Mouse (Mus musculus) heart, embryonic 15.5 days (tissue): ENCODE results near the gene C1galt1c1. TPM values are rescaled to one million over a fixed set of nuclear protein-coding genes. Genes with fewer than 3 reads are reported as not detected.
A peak's percentile ranks its signal among the peaks of the same experiment; 100 is the strongest.

Experiments used
- ATAC-seq: fragments of 200-750 bp; cut with Nextera tagmentation; replicated peaks from 2 replicates; pipeline ENCODE4 v1.8.0; 2017; ENCODE audit warnings: low read depth, moderate TSS enrichment; ENCODE audit not compliant: insufficient number of reproducible peaks, insufficient read depth, low FRiP score
- H3K27ac ChIP-seq: fragments of 300-500 bp; sonication (generic); 2 replicates; pipeline ENCODE4 v1.5.1; 2015; ENCODE audit warnings: mild to moderate bottlenecking, inconsistent platforms
- H3K27me3 ChIP-seq: fragments of 300-500 bp; sonication (generic); 2 replicates; pipeline ENCODE4 v1.6.1; 2015; ENCODE audit warnings: inconsistent platforms
- H3K36me3 ChIP-seq: fragments of 300-500 bp; sonication (generic); 2 replicates; pipeline ENCODE4 v1.6.1; 2015; ENCODE audit warnings: mild to moderate bottlenecking, inconsistent platforms
- H3K4me1 ChIP-seq: fragments of 300-500 bp; sonication (generic); replicated peaks from 2 replicates; pipeline ENCODE4 v1.6.1; 2015; ENCODE audit warnings: inconsistent platforms
- H3K4me2 ChIP-seq: fragments of 300-500 bp; sonication (generic); 2 replicates; pipeline ENCODE4 v1.6.1; 2015; ENCODE audit warnings: inconsistent platforms, mild to moderate bottlenecking, moderate library complexity
- H3K4me3 ChIP-seq: fragments of 300-500 bp; sonication (generic); 2 replicates; pipeline ENCODE4 v1.5.1; 2015; ENCODE audit warnings: mild to moderate bottlenecking, inconsistent platforms
- H3K9ac ChIP-seq: fragments of 300-500 bp; sonication (generic); 2 replicates; pipeline ENCODE4 v1.6.1; 2015; ENCODE audit warnings: mild to moderate bottlenecking, inconsistent platforms
- H3K9me3 ChIP-seq: fragments of 300-500 bp; sonication (generic); replicated peaks from 2 replicates; pipeline ENCODE4 v1.6.1; 2016; ENCODE audit warnings: inconsistent platforms
- WGBS: fragments of 180-500 bp; shearing (Covaris S2); methylation state at CpG from one replicate; pipeline ENCODE4 v1.1.7; 2015; ENCODE audit warnings: mixed read lengths; 5-methylcytosine and 5-hydroxymethylcytosine counted together
- polyA plus RNA-seq: library from polyadenylated mRNA; unstranded; fragments of >200 nt; fragmentation: Nextera tagmentation; extraction: Ambion mirVana; gene quantifications from 2 replicates; pipeline ENCODE4 v1.2.1, GENCODE M21; 2015

C1galt1c1 gene
- polyA plus RNA-seq: 21.6 and 26.2 TPM in 2 replicates

DNA sequence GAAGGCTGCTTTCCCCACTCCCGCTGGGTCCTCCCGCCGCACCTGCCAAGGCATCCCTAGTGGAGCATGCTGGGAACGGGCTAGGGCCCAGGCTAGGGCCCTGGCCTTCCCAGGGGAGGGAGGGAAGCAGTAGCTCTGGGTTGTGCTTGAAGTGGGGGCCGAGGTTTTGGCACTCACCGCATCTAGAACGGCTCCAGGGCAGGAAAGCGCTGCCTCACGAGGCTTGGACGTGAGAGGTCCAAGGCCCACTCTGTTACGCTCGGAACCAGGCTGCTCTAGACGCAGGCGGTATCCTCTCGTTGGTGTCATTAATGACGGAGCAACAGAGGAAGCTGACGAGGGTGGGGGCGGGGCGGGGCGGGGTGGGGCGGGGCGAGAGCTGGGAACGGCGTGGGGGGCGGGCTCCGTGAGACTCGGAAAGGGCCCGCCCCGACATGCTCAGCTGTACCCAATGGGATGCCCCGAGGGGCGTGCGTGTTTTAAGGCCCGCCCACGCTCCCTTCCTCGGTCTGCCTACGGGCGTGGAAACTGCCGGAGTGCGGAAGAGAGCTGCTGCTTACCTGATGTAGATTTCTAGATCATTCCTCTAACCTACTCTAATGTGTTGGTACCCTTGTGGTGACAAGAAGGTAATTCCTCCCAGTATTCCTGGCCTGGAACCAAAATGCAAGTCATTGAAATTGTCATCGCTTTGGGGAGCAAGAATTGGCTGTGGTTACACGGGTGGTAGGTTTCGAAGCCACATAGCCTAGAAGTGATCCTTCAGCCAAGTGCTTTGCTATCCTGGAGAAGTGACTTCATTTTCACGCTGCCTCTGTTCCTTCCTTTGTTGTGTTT is at the start of gene C1galt1c1:
Gene C1galt1c1, minus strand, starts transcription at position 287 of the 837 bp plus-strand sequence.
- peak within 1 kb of the TSS; percentile 60 for H3K4me2 ChIP-seq
- no peaks in the 10 kb centered on the region for H3K27me3 ChIP-seq
- H3K9me3 ChIP-seq: no peaks in the 10 kb centered on the region
- WGBS: 15% methylated on average over 43 of the region's 43 CpGs
- ATAC-seq: peak; percentile 99
- H3K4me1 ChIP-seq: peaks cover 3% of the 10 kb centered on the region; the same call in 1 of the 2 replicates
- peak within 1 kb of the TSS; percentile 57 for H3K9ac ChIP-seq
- no peaks in the 10 kb centered on the region for H3K36me3 ChIP-seq
- peak within 1 kb of the TSS; percentile 62 for H3K4me3 ChIP-seq
- peak within 1 kb of the TSS; percentile 93 for H3K27ac ChIP-seq

DNA sequence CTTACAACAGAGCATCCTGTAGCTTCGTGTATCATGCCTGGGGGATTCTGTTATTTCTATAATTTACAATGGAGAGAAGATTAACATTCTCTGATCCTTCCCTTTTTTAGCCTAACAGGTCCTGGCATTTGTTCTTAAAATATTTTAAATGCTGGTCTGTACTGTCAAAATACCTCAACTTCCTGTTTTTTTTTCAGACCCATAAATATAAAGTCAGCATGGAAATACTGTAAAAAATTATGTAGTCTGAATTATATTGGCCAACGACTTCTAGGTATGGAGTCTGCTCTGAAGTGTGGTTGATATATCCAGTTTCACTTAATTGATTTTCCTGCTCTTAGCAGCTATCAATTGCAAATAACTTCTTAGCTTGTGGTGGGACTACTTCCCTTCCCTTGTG is 47.1 kb upstream of the C1galt1c1 start:
- Histone ChIP-seq H3K36me3 (no peaks in the 10 kb centered on the region), H3K4me3 (no peak overlapping the region), H3K4me1 (no peaks in the 10 kb centered on the region), H3K27me3 (no peaks in the 10 kb centered on the region), H3K9me3 (no peaks in the 10 kb centered on the region), H3K27ac (no peak overlapping the region), H3K4me2 (no peak overlapping the region), H3K9ac (no peak overlapping the region)
- WGBS: 37% methylated on average over 2 of the region's 2 CpGs
- no peak for ATAC-seq

DNA sequence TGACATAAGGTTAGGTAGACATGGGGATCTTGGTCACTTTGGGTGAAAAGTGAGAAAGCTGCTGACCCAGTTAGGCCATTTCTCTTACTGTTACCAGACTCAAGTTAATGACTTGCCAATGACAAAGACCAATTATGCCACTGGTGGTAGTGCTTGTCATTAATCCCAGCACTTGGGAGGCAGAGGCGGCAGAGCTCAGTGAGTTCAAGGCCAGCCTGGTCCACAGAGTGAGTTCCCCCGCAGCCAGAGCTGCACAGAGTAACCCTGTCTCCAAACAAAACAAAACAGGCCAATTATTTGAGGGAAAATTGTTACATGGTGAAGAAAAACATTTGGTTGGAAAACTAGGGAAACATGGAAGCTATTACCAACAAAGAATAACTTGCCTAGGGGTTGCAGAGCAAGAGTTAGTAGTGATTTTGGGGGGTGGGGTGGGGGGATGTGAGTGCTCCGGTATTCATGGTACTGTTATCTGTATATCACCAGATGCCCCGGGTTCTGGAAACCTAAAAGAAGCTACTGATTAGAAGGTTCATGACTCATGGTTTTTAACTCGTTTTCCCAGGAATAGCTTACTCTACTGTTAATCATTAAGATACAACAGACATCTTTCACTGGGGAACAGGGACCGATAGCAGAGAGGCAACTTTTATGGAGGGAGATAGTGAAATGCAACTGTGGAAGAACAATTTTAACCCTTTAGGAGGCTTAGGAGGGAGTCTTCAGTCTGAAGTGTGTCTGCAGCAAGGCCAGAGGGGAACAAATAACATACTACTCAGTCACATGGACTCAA is 34.4 kb upstream of the C1galt1c1 start:
- 44% methylated on average over 6 of the region's 6 CpGs for WGBS
- H3K9ac ChIP-seq: no peak overlapping the region
- H3K36me3 ChIP-seq: no peaks in the 10 kb centered on the region
- H3K27me3 ChIP-seq: no peaks in the 10 kb centered on the region
- H3K9me3 ChIP-seq: no peaks in the 10 kb centered on the region
- H3K4me3 ChIP-seq: no peak overlapping the region
- H3K27ac ChIP-seq: no peak overlapping the region
- no peaks in the 10 kb centered on the region for H3K4me1 ChIP-seq
- H3K4me2 ChIP-seq: no peak overlapping the region
- no peak for ATAC-seq

DNA sequence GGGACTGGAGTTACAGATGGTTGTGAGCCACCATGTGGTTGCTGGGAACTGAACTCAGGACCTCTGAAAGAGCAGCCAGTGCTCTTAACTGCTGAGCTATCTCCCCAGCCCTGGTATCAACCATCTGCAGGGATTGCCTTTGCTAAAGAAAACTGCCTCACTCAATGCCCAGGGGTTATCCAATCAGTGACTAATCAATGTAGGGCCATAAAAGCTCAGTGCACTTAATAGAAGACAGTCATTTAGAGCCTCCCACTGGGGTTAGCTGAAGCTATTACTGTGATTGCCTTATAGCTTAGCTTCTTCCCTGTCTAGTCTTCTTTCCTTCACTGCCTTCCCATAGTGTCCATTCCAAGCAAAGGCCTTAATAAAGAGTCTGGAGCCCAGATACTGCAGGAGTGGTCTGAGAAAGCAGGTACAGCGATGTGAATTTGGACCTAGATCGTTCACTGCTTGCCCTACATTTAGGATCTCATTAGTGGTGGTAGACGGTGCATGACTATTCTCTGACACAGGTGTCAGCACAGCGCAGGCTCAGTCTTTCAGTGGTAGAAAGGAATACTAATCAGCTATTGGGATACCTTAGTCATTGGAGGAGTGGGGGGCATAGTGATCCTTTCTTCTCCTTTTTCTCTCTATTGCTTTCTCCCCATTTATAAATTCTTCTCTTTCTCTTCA is 21.5 kb upstream of the C1galt1c1 start:
- Histone ChIP-seq H3K4me3 (no peak overlapping the region), H3K4me1 (no peaks in the 10 kb centered on the region), H3K36me3 (no peaks in the 10 kb centered on the region), H3K4me2 (no peak overlapping the region), H3K27ac (no peak overlapping the region), H3K9ac (no peak overlapping the region), H3K27me3 (no peaks in the 10 kb centered on the region), H3K9me3 (no peaks in the 10 kb centered on the region)
- ATAC-seq: no peak
- 72% methylated on average over 4 of the region's 4 CpGs for WGBS

DNA sequence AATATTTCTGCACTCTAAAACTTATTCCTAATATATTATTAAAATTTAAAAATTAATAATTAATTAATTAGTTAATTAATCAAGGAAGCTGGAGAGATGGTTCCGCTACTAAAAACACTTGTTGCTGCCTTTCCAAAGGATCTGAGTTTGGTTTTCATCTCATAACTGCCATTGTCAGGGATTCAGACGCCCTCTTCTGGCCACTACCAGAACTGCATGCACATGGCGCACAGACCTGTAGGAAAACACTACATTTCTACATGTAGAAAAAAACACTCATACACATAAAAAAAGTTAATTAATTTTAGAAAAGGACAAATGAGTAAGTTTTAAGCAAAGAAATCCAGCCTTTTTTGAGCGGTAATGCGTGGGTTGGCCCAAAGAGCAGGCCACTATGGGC is 19.8 kb upstream of the C1galt1c1 start:
- WGBS: 80% methylated on average over 5 of the region's 5 CpGs
- ATAC-seq: no peak
- Histone ChIP-seq H3K4me1 (no peaks in the 10 kb centered on the region), H3K4me3 (no peak overlapping the region), H3K9me3 (no peaks in the 10 kb centered on the region), H3K27ac (no peak overlapping the region), H3K4me2 (no peak overlapping the region), H3K27me3 (no peaks in the 10 kb centered on the region), H3K9ac (no peak overlapping the region), H3K36me3 (no peaks in the 10 kb centered on the region)

DNA sequence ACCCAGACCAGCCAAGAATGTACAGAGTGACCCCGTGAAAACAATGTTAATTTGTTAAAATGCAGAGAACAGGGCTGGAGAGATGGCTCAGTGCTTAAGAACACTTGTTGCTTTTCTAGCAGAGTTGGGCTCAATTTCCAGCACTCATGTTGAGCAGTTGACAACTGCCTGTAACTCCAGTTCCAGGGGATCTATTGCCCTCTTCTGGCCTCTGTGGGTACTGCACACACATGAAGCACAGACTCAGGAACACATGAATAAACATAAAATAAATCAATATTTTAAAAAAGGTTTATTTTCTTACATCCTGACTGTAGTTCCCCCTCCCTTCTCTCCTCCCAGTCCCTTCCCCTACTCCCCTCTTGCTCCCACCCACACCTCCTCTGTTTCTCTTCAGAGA is 18.3 kb upstream of the C1galt1c1 start:
- Histone ChIP-seq H3K4me2 (no peak overlapping the region), H3K4me3 (no peak overlapping the region), H3K9ac (no peak overlapping the region), H3K27ac (no peak overlapping the region), H3K9me3 (no peaks in the 10 kb centered on the region), H3K27me3 (no peaks in the 10 kb centered on the region), H3K36me3 (no peaks in the 10 kb centered on the region), H3K4me1 (no peaks in the 10 kb centered on the region)
- 65% methylated on average over 1 of the region's 1 CpGs for WGBS
- no peak for ATAC-seq

DNA sequence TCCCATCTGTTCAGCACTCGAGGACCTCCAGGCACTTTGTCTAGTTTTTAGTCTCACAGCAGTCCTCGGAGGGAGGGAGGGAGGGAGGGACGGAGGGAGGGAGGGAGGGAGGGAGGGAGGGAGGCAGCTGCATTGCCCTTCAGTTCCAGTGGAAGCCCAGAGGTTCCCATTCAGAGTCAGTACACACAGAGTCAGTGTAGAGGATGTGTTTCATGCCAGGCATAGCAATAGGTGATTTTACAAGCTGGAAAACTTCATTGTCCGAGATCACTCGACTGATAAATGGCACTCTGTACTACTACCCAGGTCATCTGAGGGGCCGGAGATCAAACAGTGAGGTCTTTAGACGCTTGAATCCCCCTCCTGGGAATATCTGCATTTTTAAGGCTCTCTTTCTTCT is 16.3 kb upstream of the C1galt1c1 start:
- Histone ChIP-seq H3K27me3 (no peaks in the 10 kb centered on the region), H3K4me2 (no peak overlapping the region), H3K27ac (no peak overlapping the region), H3K36me3 (no peaks in the 10 kb centered on the region), H3K9ac (no peak overlapping the region), H3K9me3 (no peaks in the 10 kb centered on the region), H3K4me1 (no peaks in the 10 kb centered on the region), H3K4me3 (no peak overlapping the region)
- ATAC-seq: no peak
- WGBS: 44% methylated on average over 5 of the region's 7 CpGs

DNA sequence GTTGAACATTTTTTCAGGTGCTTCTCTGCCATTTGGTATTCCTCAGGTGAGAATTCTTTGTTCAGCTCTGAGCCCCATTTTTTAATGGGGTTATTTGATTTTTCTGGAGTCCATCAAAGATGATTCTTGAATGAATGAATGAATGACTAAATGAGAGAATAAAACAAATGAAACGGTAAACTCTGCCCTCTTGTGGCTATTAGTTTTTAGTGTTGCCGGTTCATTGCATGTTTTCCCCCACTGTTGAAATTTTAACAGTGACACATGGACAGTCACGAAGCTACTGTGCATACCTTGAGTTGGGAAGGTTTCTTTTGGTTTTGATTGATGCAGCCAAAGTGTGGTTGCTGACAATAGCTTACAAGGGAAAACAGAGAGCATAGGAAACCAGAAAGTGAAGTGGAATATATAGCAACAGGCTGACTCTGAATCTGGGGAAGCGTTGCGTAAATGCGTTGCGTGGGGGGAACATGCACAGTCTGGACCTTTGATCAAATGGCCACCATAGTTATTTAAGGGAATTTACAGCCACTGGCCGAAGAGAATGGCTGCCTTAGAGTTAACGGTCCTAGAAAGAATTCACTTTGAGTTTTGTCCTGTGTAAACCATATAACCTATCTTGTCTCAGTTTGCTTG is 15.6 kb upstream of the C1galt1c1 start:
- Histone ChIP-seq H3K36me3 (no peaks in the 10 kb centered on the region), H3K4me1 (no peaks in the 10 kb centered on the region), H3K4me3 (no peak overlapping the region), H3K4me2 (no peak overlapping the region), H3K27ac (no peak overlapping the region), H3K9ac (no peak overlapping the region), H3K9me3 (no peaks in the 10 kb centered on the region), H3K27me3 (no peaks in the 10 kb centered on the region)
- 63% methylated on average over 9 of the region's 9 CpGs for WGBS
- no peak for ATAC-seq

DNA sequence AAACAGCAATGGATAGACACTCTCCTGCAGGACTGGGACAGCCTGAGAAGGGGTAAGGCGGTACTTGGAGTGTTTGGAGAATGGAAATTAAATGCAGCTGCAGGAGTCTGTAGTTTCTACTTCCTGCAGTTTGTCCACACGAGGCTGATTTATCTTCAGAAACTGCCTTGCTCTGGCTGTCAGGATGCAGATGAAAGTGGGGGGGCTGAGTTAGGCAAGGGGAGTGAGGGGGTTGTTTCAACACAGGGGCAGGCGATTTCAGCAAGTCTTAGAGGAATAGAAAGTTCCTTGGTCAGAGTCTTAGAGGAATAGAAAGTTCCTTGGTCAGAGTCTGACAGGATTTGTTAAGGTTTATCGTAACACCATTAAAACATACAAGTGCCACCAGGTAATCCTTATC is 7.3 kb upstream of the C1galt1c1 start:
- no peak for ATAC-seq
- no peak overlapping the region for H3K4me2 ChIP-seq
- no peaks in the 10 kb centered on the region for H3K9me3 ChIP-seq
- H3K9ac ChIP-seq: no peak overlapping the region
- no peaks in the 10 kb centered on the region for H3K36me3 ChIP-seq
- no peak overlapping the region for H3K27ac ChIP-seq
- H3K27me3 ChIP-seq: no peaks in the 10 kb centered on the region
- H3K4me1 ChIP-seq: no peaks in the 10 kb centered on the region
- 58% methylated on average over 4 of the region's 4 CpGs for WGBS
- H3K4me3 ChIP-seq: no peak overlapping the region

DNA sequence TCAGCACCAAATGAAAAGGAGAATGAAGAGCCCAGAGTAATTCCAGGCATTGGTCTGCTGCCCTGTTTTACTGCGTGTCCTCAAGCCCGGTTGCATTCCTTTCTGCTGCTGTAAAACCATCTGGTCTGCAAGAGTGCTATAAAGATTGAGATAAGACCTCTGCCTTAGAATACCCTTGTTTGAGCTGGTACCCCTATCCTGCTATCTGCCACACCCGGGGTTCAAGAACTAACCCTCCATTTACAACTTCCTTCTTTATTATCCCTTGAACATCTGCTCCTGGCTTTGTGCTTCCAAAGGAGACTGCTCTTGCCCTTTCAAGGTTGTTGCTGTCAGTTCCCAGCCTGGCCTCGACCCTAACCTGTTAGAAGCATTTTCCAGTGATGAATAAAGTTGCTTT is 6.5 kb upstream of the C1galt1c1 start:
- Histone ChIP-seq H3K4me2 (no peak overlapping the region), H3K27ac (no peak overlapping the region), H3K4me1 (no peaks in the 10 kb centered on the region), H3K4me3 (no peak overlapping the region), H3K27me3 (no peaks in the 10 kb centered on the region), H3K36me3 (no peaks in the 10 kb centered on the region), H3K9ac (no peak overlapping the region), H3K9me3 (no peaks in the 10 kb centered on the region)
- WGBS: 24% methylated on average over 4 of the region's 4 CpGs
- ATAC-seq: no peak

DNA sequence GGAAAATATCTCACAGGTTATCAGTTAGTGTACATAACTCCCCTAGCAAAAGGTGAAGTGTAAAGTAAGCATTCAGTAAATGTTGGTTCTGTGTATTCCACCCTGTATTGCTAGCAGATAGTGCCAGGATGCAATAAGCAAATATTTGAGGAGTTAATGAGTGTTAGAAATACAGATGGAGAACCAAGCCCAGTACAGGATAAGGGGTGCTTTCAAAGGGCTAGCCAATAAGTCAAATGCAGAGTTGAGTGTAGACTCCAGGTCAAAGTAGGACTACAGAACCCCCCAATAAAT is 698 bp upstream of the C1galt1c1 start:
- Histone ChIP-seq H3K27ac (peak overlapping the region; percentile 70), H3K9ac (no peak overlapping the region)
- no peak for ATAC-seq

More for the DNA sequence above, 698 bp upstream of the C1galt1c1 start:
- no peaks in the 10 kb centered on the region for H3K27me3 ChIP-seq
- no peaks in the 10 kb centered on the region for H3K9me3 ChIP-seq
- H3K36me3 ChIP-seq: no peaks in the 10 kb centered on the region
- peak overlapping the region; percentile 60 for H3K4me2 ChIP-seq
- peaks cover 3% of the 10 kb centered on the region; the same call in 1 of the 2 replicates for H3K4me1 ChIP-seq
- peak overlapping the region; percentile 62 for H3K4me3 ChIP-seq
